Mouse (Mus musculus): ENCODE results near the gene Psmb3.

- TF ChIP-seq CTCF (IDR thresholded peaks at IDR 0.05; ENCODE audit: extremely low read depth, insufficient read length, insufficient replicate concordance, low read depth, low read length): no peak
- no peak; the same call in 1 of the 2 replicates for TF ChIP-seq POLR2A (IDR thresholded peaks at IDR 0.05; ENCODE audit: low read depth, low read length)
These were observed 43.8 kb upstream of the Psmb3 start for GRCm38 (mm10) chr11:97659267-97659989.
